Mouse (Mus musculus): ENCODE results near the gene Eno3. TPM values are rescaled to one million over a fixed set of nuclear protein-coding genes. Genes with fewer than 3 reads are reported as not detected.

Eno3 gene
- total and polyA plus RNA-seq, 3 experiments: 11.2 to 26.4 (median 23.0) TPM

GRCm38 (mm10) chr11:70655571-70656455 lies 1.2 kb upstream of the Eno3 start (continued):
- TF ChIP-seq ETS1 (conservative IDR thresholded peaks at IDR 0.05; ENCODE audit: low read depth, low read length): peak; percentile 52; the same call in 1 of the 2 replicates

- H3K4me3 ChIP-seq (replicated peaks in 1 of 3; ENCODE audit: low read depth in 2 of 3, low read length in 2 of 3, poor library complexity in 1 of 3): peak overlapping the region; percentile 30 to 78 (median 65)
- H3K79me2 ChIP-seq (replicated peaks; ENCODE audit: control insufficient read depth, extremely low read depth, insufficient read depth, poor library complexity, severe bottlenecking): peaks cover 29% of the 10 kb centered on the region
- peaks cover 7 to 36% of the 10 kb centered on the region in 2 experiments for H3K4me1 ChIP-seq (ENCODE audit: control insufficient read depth in 1 of 2, insufficient read depth in 2 of 2)
- peak overlapping the region; percentile 62; the same call in 1 of the 2 replicates for H3K4me2 ChIP-seq (ENCODE audit: insufficient read depth, low read depth, poor library complexity, severe bottlenecking)
- TF ChIP-seq MAX (IDR thresholded peaks at IDR 0.05; ENCODE audit: low read length): peak; percentile 76
- TF ChIP-seq MYC (IDR thresholded peaks at IDR 0.05; ENCODE audit: low read depth, low read length): 0 out of 2 replicates have a peak, but pooled peaks have one; percentile 15
- TF ChIP-seq TBP (conservative IDR thresholded peaks at IDR 0.05; ENCODE audit: low read depth, low read length): no peak
- no peak for TF ChIP-seq NRF1 (IDR thresholded peaks at IDR 0.05; ENCODE audit: low read depth, low read length)
- TF ChIP-seq USF1 (IDR thresholded peaks at IDR 0.05; ENCODE audit: low read depth, low read length): no peak
- no peak for TF ChIP-seq ZC3H11A (IDR thresholded peaks at IDR 0.05; ENCODE audit: low read depth, low read length)
- no peak for TF ChIP-seq NELFE (IDR thresholded peaks at IDR 0.05; ENCODE audit: low read depth, low read length)
- no peak for TF ChIP-seq MEF2A (IDR thresholded peaks at IDR 0.05; ENCODE audit: borderline replicate concordance, low read depth, low read length)
- no peak for TF ChIP-seq MAZ (IDR thresholded peaks at IDR 0.05; ENCODE audit: low read depth, low read length)
- TF ChIP-seq UBTF (IDR thresholded peaks at IDR 0.05; ENCODE audit: low read depth, low read length): no peak
- TF ChIP-seq RCOR1 (conservative IDR thresholded peaks at IDR 0.05; ENCODE audit: low read depth, low read length): no peak
- 0 out of 2 replicates have a peak, but pooled peaks have one; percentile 18 for TF ChIP-seq CHD1 (IDR thresholded peaks at IDR 0.05; ENCODE audit: low read depth, low read length)
- TF ChIP-seq MXI1 (IDR thresholded peaks at IDR 0.05; ENCODE audit: low read depth, low read length): no peak
- peak; percentile 74 for TF ChIP-seq BHLHE40 (IDR thresholded peaks at IDR 0.05; ENCODE audit: low read depth, low read length)
- peaks cover 13 to 46% of the 10 kb centered on the region in 2 experiments for H3K36me3 ChIP-seq (replicated peaks in 1 of 2; ENCODE audit: control insufficient read depth in 1 of 2, insufficient read depth in 1 of 2, low read length in 1 of 2)
- H3K27ac ChIP-seq (ENCODE audit: insufficient read depth, low read depth): peak overlapping the region; percentile 95; the same call in 1 of the 2 replicates
- peak; percentile 41 for DNase-seq (ENCODE audit: extremely low read depth)
- H3K9me3 ChIP-seq (replicated peaks; ENCODE audit: low read length): no peaks in the 10 kb centered on the region
- no peaks in the 10 kb centered on the region for H3K27me3 ChIP-seq (replicated peaks)
- dilution Hi-C loops (cut with MboI; ENCODE audit: extremely low pct_ligation_motif_present, extremely low pct_unique_long_range_greater_than_20kb, low sequenced_read_pairs) (no loop called here), in situ Hi-C loops (cut with MboI; ENCODE audit: low pct_ligation_motif_present, low pct_unique_long_range_greater_than_20kb, low sequenced_read_pairs) (no loop called here)
- peak overlapping the region; percentile 90 for H3K9ac ChIP-seq (ENCODE audit: insufficient read depth, low read depth)
These were observed 510 bp upstream of the Eno3 start for GRCm38 (mm10) chr11:70656456-70656927.

- H3K27me3 ChIP-seq (replicated peaks): no peaks in the 10 kb centered on the region
- dilution Hi-C loops (cut with MboI; ENCODE audit: extremely low pct_ligation_motif_present, extremely low pct_unique_long_range_greater_than_20kb, low sequenced_read_pairs): no loop called here
- no peak overlapping the region for H3K4me2 ChIP-seq (ENCODE audit: insufficient read depth, low read depth, poor library complexity, severe bottlenecking)
- peak; percentile 19 for DNase-seq (ENCODE audit: extremely low read depth)
- peaks cover 7 to 26% of the 10 kb centered on the region in 2 experiments for H3K4me1 ChIP-seq (ENCODE audit: control insufficient read depth in 1 of 2, insufficient read depth in 2 of 2)
- no peaks in the 10 kb centered on the region for H3K9me3 ChIP-seq (replicated peaks; ENCODE audit: low read length)
- TF ChIP-seq CHD2 (IDR thresholded peaks at IDR 0.05; ENCODE audit: low read length) (no peak), TBP (conservative IDR thresholded peaks at IDR 0.05; ENCODE audit: low read depth, low read length) (no peak), UBTF (IDR thresholded peaks at IDR 0.05; ENCODE audit: low read depth, low read length) (no peak), ELF1 (IDR thresholded peaks at IDR 0.05; ENCODE audit: low read depth, low read length) (no peak), ZNF384 (IDR thresholded peaks at IDR 0.05; ENCODE audit: low read depth, low read length) (no peak), ZKSCAN1 (IDR thresholded peaks at IDR 0.05; ENCODE audit: borderline replicate concordance, low read depth, low read length) (no peak), JUN (IDR thresholded peaks at IDR 0.05; ENCODE audit: insufficient read depth, low read depth, low read length) (no peak), USF2 (conservative IDR thresholded peaks at IDR 0.05; ENCODE audit: low read depth, low read length) (no peak), MAZ (IDR thresholded peaks at IDR 0.05; ENCODE audit: low read depth, low read length) (no peak), POLR2AphosphoS2 (IDR thresholded peaks at IDR 0.05; ENCODE audit: low read depth, low read length) (no peak), ETS1 (conservative IDR thresholded peaks at IDR 0.05; ENCODE audit: low read depth, low read length) (no peak), JUND (conservative IDR thresholded peaks at IDR 0.05; ENCODE audit: low read depth, low read length) (no peak), IRF4 (IDR thresholded peaks at IDR 0.05; ENCODE audit: low read depth, low read length) (no peak), MYC (IDR thresholded peaks at IDR 0.05; ENCODE audit: low read depth, low read length) (no peak), HCFC1 (IDR thresholded peaks at IDR 0.05; ENCODE audit: low read depth, low read length) (no peak), CHD1 (IDR thresholded peaks at IDR 0.05; ENCODE audit: low read depth, low read length) (no peak), RAD21 (IDR thresholded peaks at IDR 0.05; ENCODE audit: low read depth, low read length) (no peak)
- no peak overlapping the region for H3K27ac ChIP-seq (ENCODE audit: insufficient read depth, low read depth)
- in situ Hi-C loops (cut with MboI; ENCODE audit: low pct_ligation_motif_present, low pct_unique_long_range_greater_than_20kb, low sequenced_read_pairs): no loop called here
- H3K9ac ChIP-seq (ENCODE audit: insufficient read depth, low read depth): no peak overlapping the region
- H3K36me3 ChIP-seq (replicated peaks in 1 of 2; ENCODE audit: control insufficient read depth in 1 of 2, insufficient read depth in 1 of 2, low read length in 1 of 2): peaks cover 14 to 46% of the 10 kb centered on the region in 2 experiments
- peaks cover 18% of the 10 kb centered on the region for H3K79me2 ChIP-seq (replicated peaks; ENCODE audit: control insufficient read depth, extremely low read depth, insufficient read depth, poor library complexity, severe bottlenecking)
- no peak overlapping the region for H3K4me3 ChIP-seq (replicated peaks in 1 of 3; ENCODE audit: low read depth in 2 of 3, low read length in 2 of 3, poor library complexity in 1 of 3)
These were observed 571 bp downstream of the Eno3 start for GRCm38 (mm10) chr11:70657573-70657972.

Data from CH12.LX (cell line).